Mouse (Mus musculus) midbrain, embryonic 15.5 days (tissue): Measurements from ENCODE around the gene Prss12. TPM values are rescaled to one million over a fixed set of nuclear protein-coding genes. Genes with fewer than 3 reads are reported as not detected.
"Not testable (repeated sequence)": the region's sequence is repeated elsewhere in the genome, so short reads cannot be mapped to it uniquely, and the experiment has no call there.

Source experiments
- ATAC-seq: fragments of 200-750 bp; cut with Nextera tagmentation; replicated peaks from 2 replicates; pipeline ENCODE4 v1.8.0; 2017; ENCODE audit warnings: moderate TSS enrichment
- H3K27ac ChIP-seq: fragments of 300-500 bp; sonication (generic); 2 replicates; pipeline ENCODE4 v1.5.1; 2015; ENCODE audit warnings: mild to moderate bottlenecking, inconsistent platforms
- H3K27me3 ChIP-seq: fragments of 300-500 bp; sonication (generic); replicated peaks from 2 replicates; pipeline ENCODE4 v1.6.1; 2015; ENCODE audit warnings: inconsistent platforms
- H3K36me3 ChIP-seq: fragments of 300-500 bp; sonication (generic); replicated peaks from 2 replicates; pipeline ENCODE4 v1.6.1; 2015; ENCODE audit warnings: inconsistent platforms
- H3K4me1 ChIP-seq: fragments of 300-500 bp; sonication (generic); 2 replicates; pipeline ENCODE4 v1.6.1; 2015; ENCODE audit warnings: inconsistent platforms
- H3K4me2 ChIP-seq: fragments of 300-500 bp; sonication (generic); 2 replicates; pipeline ENCODE4 v1.6.1; 2015; ENCODE audit warnings: inconsistent platforms, mild to moderate bottlenecking, moderate library complexity
- H3K4me3 ChIP-seq: fragments of 300-500 bp; sonication (generic); 2 replicates; pipeline ENCODE4 v1.5.1; 2015; ENCODE audit warnings: mild to moderate bottlenecking, inconsistent platforms
- H3K9ac ChIP-seq: fragments of 300-500 bp; sonication (generic); 2 replicates; pipeline ENCODE4 v1.6.1; 2015; ENCODE audit warnings: mild to moderate bottlenecking, inconsistent platforms
- H3K9me3 ChIP-seq: fragments of 300-500 bp; sonication (generic); 2 replicates; pipeline ENCODE4 v1.6.1; 2016; ENCODE audit warnings: inconsistent platforms
- WGBS: fragments of 180-500 bp; shearing (Covaris S2); methylation state at CpG from one replicate; pipeline ENCODE4 v1.1.7; 2015; ENCODE audit warnings: mixed read lengths; 5-methylcytosine and 5-hydroxymethylcytosine counted together
- polyA plus RNA-seq: library from polyadenylated mRNA; unstranded; fragments of >200 nt; fragmentation: Nextera tagmentation; extraction: Ambion mirVana; gene quantifications from 2 replicates; pipeline ENCODE4 v1.2.1, GENCODE M21; 2015

Gene Prss12
- polyA plus RNA-seq, 1 experiment from 2014 or later = 13.0 TPM

GRCm38 (mm10) chr3:123495088-123495487 lies 48.4 kb downstream of the Prss12 start:
- Histone ChIP-seq H3K9ac (no peak overlapping the region), H3K4me2 (no peak overlapping the region), H3K4me1 (no peaks in the 10 kb centered on the region), H3K27me3 (no peaks in the 10 kb centered on the region), H3K27ac (no peak overlapping the region), H3K9me3 (no peaks in the 10 kb centered on the region), H3K4me3 (no peak overlapping the region), H3K36me3 (no peaks in the 10 kb centered on the region)
- no peak for ATAC-seq
- WGBS = 74% methylated on average over 6 of the region's 6 CpGs

GRCm38 (mm10) chr3:123498787-123499186 lies 52.1 kb downstream of the Prss12 start:
- no peak overlapping the region for H3K4me3 ChIP-seq
- no peaks in the 10 kb centered on the region for H3K4me1 ChIP-seq
- H3K36me3 ChIP-seq = no peaks in the 10 kb centered on the region
- 80% methylated on average over 5 of the region's 5 CpGs for WGBS
- no peaks in the 10 kb centered on the region for H3K9me3 ChIP-seq
- no peak overlapping the region for H3K27ac ChIP-seq
- no peak overlapping the region for H3K4me2 ChIP-seq
- H3K27me3 ChIP-seq = no peaks in the 10 kb centered on the region
- ATAC-seq = no peak
- no peak overlapping the region for H3K9ac ChIP-seq

GRCm38 (mm10) chr3:123501798-123502197 lies 55.1 kb downstream of the Prss12 start:
- not testable (repeated sequence) for ATAC-seq, H3K27ac ChIP-seq, H3K4me3 ChIP-seq, H3K36me3 ChIP-seq, H3K27me3 ChIP-seq, H3K9ac ChIP-seq, H3K4me2 ChIP-seq, H3K9me3 ChIP-seq
- H3K4me1 ChIP-seq = peaks cover 11% of the 10 kb centered on the region
- 82% methylated on average over 2 of the region's 2 CpGs for WGBS

GRCm38 (mm10) chr3:123503943-123504342 lies 57.2 kb downstream of the Prss12 start:
- no peak for ATAC-seq
- Histone ChIP-seq H3K27ac (no peak overlapping the region), H3K27me3 (no peaks in the 10 kb centered on the region), H3K9ac (no peak overlapping the region), H3K36me3 (no peaks in the 10 kb centered on the region), H3K4me2 (no peak overlapping the region), H3K4me3 (no peak overlapping the region), H3K4me1 (peaks cover 17% of the 10 kb centered on the region), H3K9me3 (no peaks in the 10 kb centered on the region)
- WGBS = 85% methylated on average over 6 of the region's 6 CpGs

GRCm38 (mm10) chr3:123504783-123505182 lies 58.1 kb downstream of the Prss12 start:
- H3K9me3 ChIP-seq = no peaks in the 10 kb centered on the region
- H3K36me3 ChIP-seq = no peaks in the 10 kb centered on the region
- H3K9ac ChIP-seq = no peak overlapping the region
- H3K4me1 ChIP-seq = peaks cover 25% of the 10 kb centered on the region
- no peak overlapping the region for H3K27ac ChIP-seq
- 89% methylated on average over 7 of the region's 7 CpGs for WGBS
- H3K4me3 ChIP-seq = no peak overlapping the region
- no peak overlapping the region for H3K4me2 ChIP-seq
- no peaks in the 10 kb centered on the region for H3K27me3 ChIP-seq
- no peak for ATAC-seq

- ATAC-seq = no peak
- Histone ChIP-seq H3K9ac (no peak overlapping the region), H3K36me3 (no peaks in the 10 kb centered on the region), H3K9me3 (no peaks in the 10 kb centered on the region), H3K4me1 (peaks cover 27% of the 10 kb centered on the region), H3K27me3 (no peaks in the 10 kb centered on the region), H3K4me2 (peak overlapping the region; percentile 72), H3K4me3 (no peak overlapping the region), H3K27ac (no peak overlapping the region)
- 51% methylated on average over 9 of the region's 9 CpGs for WGBS
Measured at GRCm38 (mm10) chr3:123505778-123506667, 59.3 kb downstream of the Prss12 start.

GRCm38 (mm10) chr3:123506699-123507662 lies 60.3 kb downstream of the Prss12 start:
- Histone ChIP-seq H3K4me3 (peak overlapping the region; percentile 65), H3K27me3 (no peaks in the 10 kb centered on the region), H3K9ac (peak overlapping the region; percentile 61), H3K27ac (peak overlapping the region; percentile 25; the same call in 1 of the 2 replicates), H3K36me3 (no peaks in the 10 kb centered on the region), H3K9me3 (no peaks in the 10 kb centered on the region), H3K4me2 (peak overlapping the region; percentile 72), H3K4me1 (peaks cover 27% of the 10 kb centered on the region)
- ATAC-seq = no peak
- 5% methylated on average over 6 of the region's 6 CpGs for WGBS

GRCm38 (mm10) chr3:123507663-123508055 lies 60.9 kb downstream of the Prss12 start:
- Histone ChIP-seq H3K36me3 (no peaks in the 10 kb centered on the region), H3K27ac (peak overlapping the region; percentile 99), H3K9ac (peak overlapping the region; percentile 61), H3K4me3 (peak overlapping the region; percentile 65), H3K27me3 (no peaks in the 10 kb centered on the region), H3K4me1 (peaks cover 27% of the 10 kb centered on the region), H3K9me3 (no peaks in the 10 kb centered on the region), H3K4me2 (peak overlapping the region; percentile 72)
- ATAC-seq = no peak
- WGBS = under 1% methylated on average over 10 of the region's 10 CpGs

- H3K27ac ChIP-seq = peak overlapping the region; percentile 99
- peak overlapping the region; percentile 65 for H3K4me3 ChIP-seq
- H3K4me2 ChIP-seq = peak overlapping the region; percentile 72
- WGBS = under 1% methylated on average over 53 of the region's 53 CpGs
- H3K9ac ChIP-seq = peak overlapping the region; percentile 87
- ATAC-seq = peak; percentile 99
- H3K9me3 ChIP-seq = no peaks in the 10 kb centered on the region
- no peaks in the 10 kb centered on the region for H3K36me3 ChIP-seq
- no peaks in the 10 kb centered on the region for H3K27me3 ChIP-seq
- peaks cover 27% of the 10 kb centered on the region for H3K4me1 ChIP-seq
Measured at GRCm38 (mm10) chr3:123508056-123508674, 61.5 kb downstream of the Prss12 start.

GRCm38 (mm10) chr3:123508675-123509376 lies 62.1 kb downstream of the Prss12 start:
- peak overlapping the region; percentile 99 for H3K27ac ChIP-seq
- peak overlapping the region; percentile 72 for H3K4me2 ChIP-seq
- H3K9me3 ChIP-seq = no peaks in the 10 kb centered on the region
- peak overlapping the region; percentile 65 for H3K4me3 ChIP-seq
- no peaks in the 10 kb centered on the region for H3K36me3 ChIP-seq
- H3K27me3 ChIP-seq = no peaks in the 10 kb centered on the region
- peaks cover 27% of the 10 kb centered on the region for H3K4me1 ChIP-seq
- ATAC-seq = peak; percentile 80
- under 1% methylated on average over 36 of the region's 36 CpGs for WGBS
- peak overlapping the region; percentile 87 for H3K9ac ChIP-seq

- Histone ChIP-seq H3K27ac (no peak overlapping the region), H3K27me3 (no peaks in the 10 kb centered on the region), H3K4me1 (peaks cover 16% of the 10 kb centered on the region), H3K4me3 (no peak overlapping the region), H3K4me2 (no peak overlapping the region), H3K9me3 (no peaks in the 10 kb centered on the region), H3K9ac (no peak overlapping the region), H3K36me3 (no peaks in the 10 kb centered on the region)
- WGBS = 77% methylated on average over 4 of the region's 4 CpGs
- no peak for ATAC-seq
Measured at GRCm38 (mm10) chr3:123511818-123512217, 65.1 kb downstream of the Prss12 start.
